8 mouse cellular contexts compared by ENCODE assay signal in genomic region chr1:23762782-23763630, GRCm38 (mm10). TPM values are rescaled to one million over a fixed set of nuclear protein-coding genes. Genes with fewer than 3 reads are reported as not detected.
DNase-seq lines count a peak whose midpoint lies in the region; ATAC-seq lines count a peak whose summit lies in the region.

No protein-coding gene starts in this region.

- peak overlapping the region; percentile 54; the same call in 1 of the 2 replicates for H3K27ac ChIP-seq in forebrain, embryonic 10.5 days
- H3K27ac ChIP-seq in heart, embryonic 15.5 days: no peak overlapping the region
- no peak overlapping the region for H3K27ac ChIP-seq in liver, embryonic 12.5 days
- H3K27ac ChIP-seq in neural tube, embryonic 11.5 days (ENCODE audit: low read depth, low read length): no peak overlapping the region
- no peak overlapping the region for H3K27ac ChIP-seq in stomach, embryonic 16.5 days (ENCODE audit: low read length)

- WGBS in forebrain, embryonic 10.5 days: under 1% methylated on average over 65 of the region's 65 CpGs
- WGBS in heart, embryonic 15.5 days: 3% methylated on average over 65 of the region's 65 CpGs
- WGBS in liver, embryonic 12.5 days (ENCODE audit: insufficient replicate concordance): 3% methylated on average over 65 of the region's 65 CpGs
- under 1% methylated on average over 65 of the region's 65 CpGs for WGBS in neural tube, embryonic 11.5 days
- WGBS in stomach, embryonic 16.5 days: 1% methylated on average over 65 of the region's 65 CpGs

- H3K4me2 ChIP-seq in heart, embryonic 15.5 days: peak overlapping the region; percentile 97
- peak overlapping the region; percentile 71 for H3K4me2 ChIP-seq in liver, embryonic 12.5 days
- H3K4me2 ChIP-seq in neural tube, embryonic 11.5 days (ENCODE audit: low read depth): peak overlapping the region; percentile 96
- peak overlapping the region; percentile 100 for H3K4me2 ChIP-seq in stomach, embryonic 16.5 days (ENCODE audit: low read depth, low read length)

- H3K4me1 ChIP-seq in forebrain, embryonic 10.5 days: peaks cover 36% of the 10 kb centered on the region
- peaks cover 22% of the 10 kb centered on the region for H3K4me1 ChIP-seq in heart, embryonic 15.5 days (replicated peaks)
- no peaks in the 10 kb centered on the region for H3K4me1 ChIP-seq in liver, embryonic 12.5 days
- peaks cover 5% of the 10 kb centered on the region; the same call in 1 of the 2 replicates for H3K4me1 ChIP-seq in neural tube, embryonic 11.5 days (ENCODE audit: control insufficient read depth, insufficient read depth, low read length)
- peaks cover 6% of the 10 kb centered on the region for H3K4me1 ChIP-seq in stomach, embryonic 16.5 days (ENCODE audit: control insufficient read depth, insufficient read depth, low read length)

- peak; percentile 54 for DNase-seq in CD4-positive helper T cell, adult 2 months (ENCODE audit: low read depth, low spot score)
- DNase-seq in c-Kit-positive CD71-negative TER-119-negative erythroid progenitor cells, embryonic 14.5 days (ENCODE audit: low read depth): peak; percentile 82
- peak; percentile 95 for DNase-seq in forebrain, embryonic 10.5 days (ENCODE audit: extremely low spot score, low spot score)
- DNase-seq in kidney, postnatal 14 days: peak; percentile 93
- peak; percentile 97 for DNase-seq in neural tube, embryonic 11.5 days (ENCODE audit: low spot score)

- H3K9ac ChIP-seq in heart, embryonic 15.5 days: no peak overlapping the region
- no peak overlapping the region for H3K9ac ChIP-seq in liver, embryonic 12.5 days
- peak overlapping the region; percentile 39 for H3K9ac ChIP-seq in neural tube, embryonic 11.5 days (ENCODE audit: low read length)
- peak overlapping the region; percentile 58 for H3K9ac ChIP-seq in stomach, embryonic 16.5 days (ENCODE audit: low read length)

- H3K27me3 ChIP-seq in forebrain, embryonic 10.5 days (ENCODE audit: poor library complexity, severe bottlenecking): peaks cover 69% of the 10 kb centered on the region
- peaks cover 61% of the 10 kb centered on the region for H3K27me3 ChIP-seq in heart, embryonic 15.5 days
- peaks cover 67% of the 10 kb centered on the region for H3K27me3 ChIP-seq in liver, embryonic 12.5 days (replicated peaks)
- peaks cover 35% of the 10 kb centered on the region for H3K27me3 ChIP-seq in neural tube, embryonic 11.5 days (ENCODE audit: control insufficient read depth, insufficient read depth, low read length)
- peaks cover 35% of the 10 kb centered on the region for H3K27me3 ChIP-seq in stomach, embryonic 16.5 days (ENCODE audit: control insufficient read depth, insufficient read depth, low read length)

- H3K9me3 ChIP-seq in forebrain, embryonic 10.5 days: no peaks in the 10 kb centered on the region
- H3K9me3 ChIP-seq in heart, embryonic 15.5 days (replicated peaks): no peaks in the 10 kb centered on the region
- no peaks in the 10 kb centered on the region for H3K9me3 ChIP-seq in liver, embryonic 12.5 days (replicated peaks)
- no peaks in the 10 kb centered on the region for H3K9me3 ChIP-seq in neural tube, embryonic 11.5 days (ENCODE audit: control insufficient read depth, low read length)
- H3K9me3 ChIP-seq in stomach, embryonic 16.5 days (replicated peaks; ENCODE audit: control insufficient read depth, low read length): no peaks in the 10 kb centered on the region

- H3K4me3 ChIP-seq in forebrain, embryonic 10.5 days: peak overlapping the region; percentile 68
- peak overlapping the region; percentile 61 for H3K4me3 ChIP-seq in heart, embryonic 15.5 days
- H3K4me3 ChIP-seq in liver, embryonic 12.5 days: peak overlapping the region; percentile 48
- peak overlapping the region; percentile 52 for H3K4me3 ChIP-seq in neural tube, embryonic 11.5 days (ENCODE audit: low read depth, low read length)
- peak overlapping the region; percentile 61 for H3K4me3 ChIP-seq in stomach, embryonic 16.5 days (replicated peaks; ENCODE audit: low read length)

- no peaks in the 10 kb centered on the region for H3K36me3 ChIP-seq in forebrain, embryonic 10.5 days (replicated peaks)
- H3K36me3 ChIP-seq in heart, embryonic 15.5 days: no peaks in the 10 kb centered on the region
- no peaks in the 10 kb centered on the region for H3K36me3 ChIP-seq in liver, embryonic 12.5 days
- no peaks in the 10 kb centered on the region for H3K36me3 ChIP-seq in neural tube, embryonic 11.5 days (ENCODE audit: control insufficient read depth, insufficient read depth, low read length)
- H3K36me3 ChIP-seq in stomach, embryonic 16.5 days (ENCODE audit: control insufficient read depth, insufficient read depth, low read length): no peaks in the 10 kb centered on the region

- ATAC-seq in heart, embryonic 15.5 days (replicated peaks; ENCODE audit: insufficient number of reproducible peaks, insufficient read depth, low FRiP score, low read depth): peak; percentile 85
- ATAC-seq in liver, embryonic 12.5 days: peak; percentile 65; the same call in 1 of the 2 replicates
- ATAC-seq in neural tube, embryonic 11.5 days (ENCODE audit: insufficient read depth, low FRiP score, low TSS enrichment): peak; percentile 92
- ATAC-seq in stomach, embryonic 16.5 days (ENCODE audit: insufficient read depth, low FRiP score): peak; percentile 89

RNA-seq across cellular contexts. Expression of gene B3gat2, which starts 1.5 kb away (rescaled TPM):
- 0.55 and 0.77 TPM in 2 replicates for polyA plus RNA-seq in forebrain, embryonic 10.5 days (2016; fragmentation: Nextera tagmentation; extraction: Ambion mirVana)
- 0.29 and 0.41 TPM in 2 replicates for polyA plus RNA-seq in heart, embryonic 15.5 days (2015; fragmentation: Nextera tagmentation; extraction: Ambion mirVana)
- 0.19 and 0.33 TPM in 2 replicates for polyA plus RNA-seq in liver, embryonic 12.5 days (2016; fragmentation: Nextera tagmentation; extraction: Ambion mirVana)
- polyA plus RNA-seq in neural tube, embryonic 11.5 days (2014; fragmentation: Nextera tagmentation; extraction: Ambion mirVana): 2.5 and 2.6 TPM in 2 replicates
- 0.45 and 0.46 TPM in 2 replicates for polyA plus RNA-seq in stomach, embryonic 16.5 days (2015; fragmentation: Nextera tagmentation; extraction: Ambion mirVana)

Comparison
In these comparisons a context has a peak if more than half of its experiments do, and no peak if none do; other contexts are left out.
1. H3K9ac ChIP-seq: peak in neural tube, embryonic 11.5 days (single experiment) and stomach, embryonic 16.5 days (single experiment); none in heart, embryonic 15.5 days (single experiment) and liver, embryonic 12.5 days (single experiment).
2. Peak in every context shown above with its lines, with median percentiles within 50 percentile points of each other: DNase-seq, H3K4me3 ChIP-seq, ATAC-seq and H3K4me2 ChIP-seq.